Mouse (Mus musculus) heart, postnatal 14 days (tissue): ENCODE data around the gene Rpl36a. TPM values are rescaled to one million over a fixed set of nuclear protein-coding genes. Genes with fewer than 3 reads are reported as not detected.
A peak's percentile ranks its signal among the peaks of the same experiment; 100 is the strongest.
"Not testable (repeated sequence)": the region's sequence is repeated elsewhere in the genome, so short reads cannot be mapped to it uniquely, and the experiment has no call there.

Experiments
- DNase-seq, 2 experiments: peaks; one replicate each; pipeline ENCODE4 v3.0.0; 2021 to 2022
- intact Hi-C: fragments of 180-260 bp; cut with DNase I; formaldehyde crosslinking; loops from one replicate; pipeline ENCODE4 v1.15.1; 2025
- long read RNA-seq, 2 experiments: library from polyadenylated mRNA; stranded (forward); transcript quantifications; one replicate each; pipeline ENCODE4 v2.0.0; 2021
- total RNA-seq, 2 experiments: library from RNA; stranded (reverse); gene quantifications; 2 replicates each; pipeline ENCODE4 v1.2.3; 2021

Rpl36a gene
- total RNA-seq: 100 to 1,000 TPM; 131 to 137 TPM
- long read RNA-seq, experiment 1, transcript Rpl36a-201 (5 exons, 483 nt): major isoform, 39 of 43 reads
- long read RNA-seq, experiment 1, partial matches to known transcripts: 0 of 43 reads
- long read RNA-seq, experiment 1, other reads (novel, unspliced or antisense): 0 of 43 reads
- long read RNA-seq, experiment 2, transcript Rpl36a-201 (5 exons, 483 nt): major isoform, 48 of 50 reads
- long read RNA-seq, experiment 2, partial matches to known transcripts: 0 of 50 reads
- long read RNA-seq, experiment 2, other reads (novel, unspliced or antisense): 0 of 50 reads

- DNase-seq: peak; percentile 88 to 93
- intact Hi-C loops: no loop called here
These were observed at the start of gene Rpl36a for GRCm38 (mm10) chrX:134585103-134586002. Gene Rpl36a (plus strand): TSS chrX:134585654.

- intact Hi-C loops, DNase-seq: not testable (repeated sequence)
These were observed 45.7 kb upstream of the Rpl36a start for GRCm38 (mm10) chrX:134539795-134540194.

- DNase-seq: peak in 1 of 2 experiments; percentile 2
- intact Hi-C loops: no loop called here
These were observed 44.9 kb upstream of the Rpl36a start for GRCm38 (mm10) chrX:134540414-134541135.

GRCm38 (mm10) chrX:134541145-134541954 lies 44.1 kb upstream of the Rpl36a start, which contains the start of gene Timm8a1:
Gene Timm8a1 (minus strand): TSS chrX:134541865.
- intact Hi-C loops: no loop called here
- DNase-seq: peak; percentile 52 to 59

- DNase-seq: no peak
These were observed 43.5 kb upstream of the Rpl36a start for GRCm38 (mm10) chrX:134541955-134542308.

GRCm38 (mm10) chrX:134547330-134547729 lies 38.1 kb upstream of the Rpl36a start:
- intact Hi-C loops: no loop called here
- no peak for DNase-seq

More at GRCm38 (mm10) chrX:134541955-134542308, 43.5 kb upstream of the Rpl36a start:
- intact Hi-C loops: no loop called here

GRCm38 (mm10) chrX:134550903-134551302 lies 34.6 kb upstream of the Rpl36a start:
- DNase-seq: peak in 1 of 2 experiments; percentile 45
- intact Hi-C loops: no loop called here

- DNase-seq: no peak
- intact Hi-C loops: no loop called here
These were observed 32.1 kb upstream of the Rpl36a start for GRCm38 (mm10) chrX:134553326-134553725.

- intact Hi-C loops: no loop called here
- DNase-seq: no peak
These were observed 31.0 kb upstream of the Rpl36a start for GRCm38 (mm10) chrX:134554425-134554824.

- no peak for DNase-seq
- intact Hi-C loops: no loop called here
These were observed 21.1 kb upstream of the Rpl36a start for GRCm38 (mm10) chrX:134564326-134564725.

GRCm38 (mm10) chrX:134566536-134567222 lies 18.8 kb upstream of the Rpl36a start:
- intact Hi-C loops: no loop called here
- no peak for DNase-seq

- intact Hi-C loops: no loop called here
- no peak for DNase-seq
These were observed 7.6 kb upstream of the Rpl36a start for GRCm38 (mm10) chrX:134577896-134578295.

- intact Hi-C loops: no loop called here
These were observed 4.7 kb upstream of the Rpl36a start for GRCm38 (mm10) chrX:134580528-134581305.

GRCm38 (mm10) chrX:134582270-134582669 lies 3.2 kb upstream of the Rpl36a start:
- DNase-seq: no peak
- intact Hi-C loops: no loop called here

More at GRCm38 (mm10) chrX:134580528-134581305, 4.7 kb upstream of the Rpl36a start:
- no peak for DNase-seq

GRCm38 (mm10) chrX:134582888-134583669 lies 2.4 kb upstream of the Rpl36a start, which contains the start of gene Btk:
Gene Btk (minus strand): TSS chrX:134583570.
- intact Hi-C loops: no loop called here

GRCm38 (mm10) chrX:134586447-134586846 lies 993 bp downstream of the Rpl36a start:
- DNase-seq: no peak
- intact Hi-C loops: no loop called here

More at GRCm38 (mm10) chrX:134582888-134583669, 2.4 kb upstream of the Rpl36a start, which contains the start of gene Btk:
- no peak for DNase-seq

- intact Hi-C loops: no loop called here
- no peak for DNase-seq
These were observed 2.8 kb downstream of the Rpl36a start for GRCm38 (mm10) chrX:134588261-134588660.

- intact Hi-C loops: no loop called here
- no peak for DNase-seq
These were observed 3.5 kb downstream of the Rpl36a start for GRCm38 (mm10) chrX:134588997-134589396.
